Comparison of ENCODE assay signal across 8 mouse cellular contexts in genomic region chr11:101464211-101465100, GRCm38 (mm10). TPM values are rescaled to one million over a fixed set of nuclear protein-coding genes. Genes with fewer than 3 reads are reported as not detected.
DNase-seq lines count a peak whose midpoint lies in the region; ATAC-seq and TF ChIP-seq lines count a peak whose summit lies in the region.

Gene Rnd2 (plus strand): TSS chr11:101464999.

- WGBS in heart, embryonic 11.5 days (ENCODE audit: insufficient replicate concordance), result 10% methylated on average over 12 of the region's 12 CpGs
- 22% methylated on average over 12 of the region's 12 CpGs for WGBS in forebrain, embryonic 16.5 days
- 12% methylated on average over 12 of the region's 12 CpGs for WGBS in lung, embryonic 16.5 days

- DNase-seq in heart, postnatal 25 days (ENCODE audit: low spot score), result no peak
- DNase-seq in Patski (ENCODE audit: low read depth, low spot score) (no peak), MN1 (ENCODE audit: low spot score) (no peak)
- DNase-seq in kidney, postnatal 14 days, result peak; percentile 51
- DNase-seq in embryo, embryonic 9.5 days (ENCODE audit: extremely low spot score), result no peak

- POLR2A ChIA-PET in Patski (lab: Charles Lee), result interaction anchor here (0.7 to 2.5 kb wide), 4 partner anchors 10 to 142 kb away, joined by 3 to 8 read pairs (median 4); partner anchors contain the start of gene Ifi35

- H3K27ac ChIP-seq in heart, embryonic 11.5 days (ENCODE audit: low read depth, low read length), result peak within 1 kb of the TSS; percentile 81
- peak within 1 kb of the TSS; percentile 89 for H3K27ac ChIP-seq in forebrain, embryonic 16.5 days (ENCODE audit: low read length)
- H3K27ac ChIP-seq in lung, embryonic 16.5 days (ENCODE audit: low read length), result peak within 1 kb of the TSS; percentile 89

- no peak for ATAC-seq in heart, embryonic 11.5 days (replicated peaks; ENCODE audit: insufficient number of reproducible peaks, low FRiP score, low TSS enrichment)
- ATAC-seq in Patski, result no peak
- no peak for ATAC-seq in forebrain, embryonic 16.5 days
- peak; percentile 3; the same call in 1 of the 2 replicates for ATAC-seq in lung, embryonic 16.5 days (ENCODE audit: low read depth)

- H3K36me3 ChIP-seq in heart, embryonic 11.5 days (ENCODE audit: control insufficient read depth, insufficient read depth, low read length), result 0 out of 2 replicates have a peak, but pooled peaks cover 6% of the 10 kb centered on the region
- peaks cover 19% of the 10 kb centered on the region for H3K36me3 ChIP-seq in forebrain, embryonic 16.5 days (ENCODE audit: control insufficient read depth, insufficient read depth)
- 0 out of 2 replicates have a peak, but pooled peaks cover 4% of the 10 kb centered on the region for H3K36me3 ChIP-seq in lung, embryonic 16.5 days (ENCODE audit: control insufficient read depth, insufficient read depth, low read length)

- H3K4me2 ChIP-seq in heart, embryonic 11.5 days, result peak within 1 kb of the TSS; percentile 97
- H3K4me2 ChIP-seq in forebrain, embryonic 16.5 days (ENCODE audit: low read length), result peak within 1 kb of the TSS; percentile 67
- peak within 1 kb of the TSS; percentile 95 for H3K4me2 ChIP-seq in lung, embryonic 16.5 days (ENCODE audit: low read depth, low read length)

- in situ Hi-C loops in Patski (cut with MboI; ENCODE audit: low pct_unique_long_range_greater_than_20kb), result loop anchor here (5.0 kb wide), 1 partner anchor 98 kb away; no protein-coding TSS in a partner anchor

- H3K4me3 ChIP-seq in heart, embryonic 11.5 days (ENCODE audit: low read depth, low read length), result peak within 1 kb of the TSS; percentile 61
- peak within 1 kb of the TSS; percentile 94 for H3K4me3 ChIP-seq in forebrain, embryonic 16.5 days (replicated peaks; ENCODE audit: low read length)
- H3K4me3 ChIP-seq in lung, embryonic 16.5 days (ENCODE audit: low read length), result peak within 1 kb of the TSS; percentile 81

- peaks cover 36% of the 10 kb centered on the region for H3K4me1 ChIP-seq in heart, embryonic 11.5 days (ENCODE audit: control insufficient read depth, insufficient read depth, low read length)
- H3K4me1 ChIP-seq in forebrain, embryonic 16.5 days (replicated peaks; ENCODE audit: control insufficient read depth, insufficient read depth, low read length), result peaks cover 52% of the 10 kb centered on the region
- H3K4me1 ChIP-seq in lung, embryonic 16.5 days (replicated peaks; ENCODE audit: control insufficient read depth, insufficient read depth, low read length), result peaks cover 32% of the 10 kb centered on the region

- H3K9me3 ChIP-seq in heart, embryonic 11.5 days (replicated peaks; ENCODE audit: control insufficient read depth, low read length), result no peaks in the 10 kb centered on the region
- H3K9me3 ChIP-seq in forebrain, embryonic 16.5 days (ENCODE audit: control insufficient read depth, low read length), result no peaks in the 10 kb centered on the region
- no peaks in the 10 kb centered on the region for H3K9me3 ChIP-seq in lung, embryonic 16.5 days (ENCODE audit: control insufficient read depth, low read length)

- peak within 1 kb of the TSS; percentile 84 for H3K9ac ChIP-seq in heart, embryonic 11.5 days (ENCODE audit: low read depth, low read length)
- H3K9ac ChIP-seq in forebrain, embryonic 16.5 days (replicated peaks; ENCODE audit: low read depth, low read length), result peak within 1 kb of the TSS; percentile 95
- H3K9ac ChIP-seq in lung, embryonic 16.5 days (ENCODE audit: low read length), result peak within 1 kb of the TSS; percentile 84

- intact Hi-C loops in heart, postnatal 25 days (cut with DNase I), result loop anchor here (5.0 kb wide), 1 partner anchor 88 kb away; the partner anchor contains the start of genes Brca1 and Nbr1

- CTCF ChIA-PET in Patski (lab: Charles Lee), result interaction anchor here (1.2 kb wide), 1 partner anchor 107 kb away, joined by 3 read pairs; no protein-coding TSS in a partner anchor

- no peak for TF ChIP-seq CTCF in Patski (IDR thresholded peaks at IDR 0.05)

- no peaks in the 10 kb centered on the region for H3K27me3 ChIP-seq in heart, embryonic 11.5 days (ENCODE audit: control insufficient read depth, insufficient read depth, low read length)
- no peaks in the 10 kb centered on the region for H3K27me3 ChIP-seq in Patski
- H3K27me3 ChIP-seq in forebrain, embryonic 16.5 days (replicated peaks; ENCODE audit: control insufficient read depth, insufficient read depth, low read length), result no peaks in the 10 kb centered on the region
- H3K27me3 ChIP-seq in lung, embryonic 16.5 days (ENCODE audit: control insufficient read depth, insufficient read depth, low read depth, low read length), result no peaks in the 10 kb centered on the region; the same call in 1 of the 2 replicates

RNA-seq across cellular contexts. Expression of gene Rnd2, which starts in this region (rescaled TPM):
- polyA plus RNA-seq in heart, embryonic 11.5 days (2014; fragmentation: Nextera tagmentation; extraction: Ambion mirVana), result 17.5 and 22.3 TPM in 2 replicates
- total RNA-seq in heart, postnatal 25 days (2021), result 1 to 10 TPM; 5.7 to 6.2 TPM
- polyA plus RNA-seq in Patski (2021), result 22.6 TPM
- polyA plus RNA-seq in forebrain, embryonic 16.5 days (2015; fragmentation: Nextera tagmentation; extraction: Ambion mirVana), result 91.6 and 95.8 TPM in 2 replicates
- polyA plus RNA-seq in lung, embryonic 16.5 days (2015; fragmentation: Nextera tagmentation; extraction: Ambion mirVana), result 6.7 and 7.6 TPM in 2 replicates
